Mouse (Mus musculus) CD4-positive helper T cell, adult 2 months (primary cell): ENCODE results near the gene Meis2.

Source experiments
- DNase-seq: peaks from one replicate; pipeline ENCODE4 v3.0.0-alpha.2; 2012; ENCODE audit warnings: low read depth, missing footprints, low spot score

Meis2 gene

GRCm38 (mm10) chr2:115856401-115857073 is 209.1 kb downstream of the Meis2 start:
- no peak for DNase-seq

DNA sequence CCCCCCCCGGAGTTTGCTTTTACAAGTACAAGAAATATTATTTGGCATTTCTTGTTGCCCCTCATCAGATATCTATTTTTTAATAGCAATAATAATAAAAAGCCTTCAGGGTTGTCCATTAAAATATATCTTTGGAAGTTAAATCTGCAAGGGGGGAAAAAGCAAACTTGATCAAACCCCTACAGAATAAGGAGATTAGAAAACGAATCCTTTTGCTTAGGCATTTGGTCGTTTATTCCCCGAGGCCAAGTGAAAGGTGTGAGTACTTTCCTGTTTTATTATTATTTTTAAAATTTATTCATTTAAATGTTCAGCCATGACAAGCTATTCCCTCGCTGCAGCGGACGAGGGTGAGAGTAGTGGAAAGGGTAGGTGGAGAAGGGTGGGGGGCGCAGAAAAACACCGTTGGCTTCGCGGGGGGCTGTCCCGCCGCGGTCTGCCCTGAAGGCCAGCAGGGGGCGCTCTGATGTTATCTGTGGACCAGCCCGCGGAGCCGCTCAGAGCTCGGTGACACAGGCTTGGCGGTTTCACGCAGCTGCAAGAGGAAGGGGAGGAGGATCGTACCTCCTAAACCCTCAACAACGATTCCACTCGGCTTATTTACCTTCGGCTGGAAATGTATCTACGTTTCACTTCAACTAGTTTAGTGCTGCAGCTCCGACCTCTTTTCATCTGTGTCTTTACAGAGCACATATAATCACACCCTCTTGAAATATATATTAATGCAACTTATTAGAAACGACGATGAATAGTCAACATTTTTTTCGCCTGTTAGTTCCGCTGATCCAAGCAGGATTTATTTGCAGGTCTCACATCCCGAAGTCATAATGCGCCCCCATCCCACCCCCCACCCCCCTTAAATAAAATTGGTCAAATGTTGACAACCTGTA is 209.9 kb downstream of the Meis2 start:
- peak; percentile 28 for DNase-seq

DNA sequence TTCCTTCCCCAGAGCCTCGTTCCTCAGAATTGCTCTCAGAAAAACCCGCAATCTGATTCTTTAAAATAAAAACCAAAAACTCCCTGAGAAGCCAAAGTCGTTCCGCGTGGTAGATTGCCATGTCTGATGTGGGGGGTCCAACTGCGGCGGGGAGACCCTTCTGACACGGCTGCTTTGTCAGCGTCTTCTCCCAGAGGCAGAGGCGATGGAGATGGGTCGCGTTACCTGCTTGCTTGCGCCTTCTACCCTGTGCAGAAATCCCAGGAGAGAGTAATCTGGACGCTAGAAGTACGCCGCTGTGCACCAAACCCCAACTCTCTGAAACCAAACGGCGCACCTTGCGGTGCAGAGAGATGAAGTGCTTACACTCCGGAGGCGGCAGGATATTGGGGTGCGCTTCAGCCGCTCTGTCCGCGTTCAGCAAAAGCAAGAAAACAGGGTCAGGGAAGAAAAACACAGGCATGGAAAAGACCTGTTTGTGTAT is 210.8 kb downstream of the Meis2 start:
- no peak for DNase-seq

- no peak for DNase-seq
Measured at GRCm38 (mm10) chr2:115854007-115854827, 211.4 kb downstream of the Meis2 start.

- no peak for DNase-seq
Measured at GRCm38 (mm10) chr2:115853221-115853620, 212.4 kb downstream of the Meis2 start.

DNA sequence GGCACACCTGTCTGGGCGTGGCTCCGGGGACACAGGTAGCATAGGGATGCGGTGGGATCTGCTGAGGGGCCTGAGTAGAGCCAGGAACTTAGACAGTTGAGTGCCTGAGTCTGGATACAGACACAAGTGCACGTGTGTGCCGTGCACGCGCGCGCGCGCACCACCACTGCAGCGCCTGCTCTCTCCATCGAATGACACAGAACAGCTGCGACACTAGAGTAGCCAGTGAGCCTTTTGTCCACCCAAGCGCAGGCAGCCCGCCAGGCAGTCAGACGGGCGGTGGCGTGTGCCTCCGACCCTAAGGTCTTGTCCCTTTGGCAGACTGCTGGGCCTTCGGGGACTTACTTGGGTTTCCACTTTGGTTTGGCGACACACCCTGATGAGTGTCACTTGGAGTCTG is 213.0 kb downstream of the Meis2 start:
- no peak for DNase-seq

GRCm38 (mm10) chr2:115852109-115852508 is 213.5 kb downstream of the Meis2 start:
- no peak for DNase-seq

DNA sequence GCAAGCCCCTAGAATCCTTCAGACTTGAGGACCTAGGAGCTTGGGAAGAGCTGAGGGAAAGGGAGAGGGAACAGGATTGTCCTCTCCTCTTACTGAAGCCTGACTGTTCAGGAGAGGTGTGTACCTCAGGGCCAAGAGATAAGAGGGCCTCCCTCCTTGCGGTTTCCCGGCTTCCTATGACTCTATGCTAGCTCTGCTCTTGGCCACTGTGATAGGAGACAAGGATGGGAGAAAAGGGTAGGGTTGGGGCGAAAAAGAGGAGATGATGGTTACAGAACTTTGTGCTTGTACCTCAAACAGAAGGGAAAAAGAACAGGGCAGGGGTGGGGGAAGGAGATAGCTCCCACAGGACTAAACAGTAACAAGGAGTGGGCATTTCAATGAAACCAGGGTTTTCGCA is 214.7 kb downstream of the Meis2 start:
- no peak for DNase-seq

GRCm38 (mm10) chr2:115842821-115843220 is 222.8 kb downstream of the Meis2 start:
- DNase-seq = no peak

DNA sequence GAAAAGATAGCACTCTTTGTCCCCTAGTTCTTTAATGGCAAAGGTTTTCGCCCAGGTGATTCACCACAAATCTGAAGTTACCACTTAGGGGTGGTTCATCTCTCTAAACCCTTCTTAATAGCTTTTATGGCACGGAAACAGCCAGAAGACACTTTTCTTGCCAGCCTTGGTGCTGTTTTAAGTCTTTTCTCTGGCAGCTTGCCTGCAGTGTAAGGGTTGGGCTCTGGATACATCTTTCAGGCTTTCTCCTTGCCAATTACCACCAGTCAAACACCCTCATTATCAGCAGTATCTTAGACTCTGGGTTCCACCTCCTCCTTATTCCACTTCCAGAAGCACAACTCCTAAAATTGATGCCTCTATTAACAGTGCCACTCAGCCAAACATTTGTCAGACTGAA is 229.6 kb downstream of the Meis2 start:
- DNase-seq = no peak

DNA sequence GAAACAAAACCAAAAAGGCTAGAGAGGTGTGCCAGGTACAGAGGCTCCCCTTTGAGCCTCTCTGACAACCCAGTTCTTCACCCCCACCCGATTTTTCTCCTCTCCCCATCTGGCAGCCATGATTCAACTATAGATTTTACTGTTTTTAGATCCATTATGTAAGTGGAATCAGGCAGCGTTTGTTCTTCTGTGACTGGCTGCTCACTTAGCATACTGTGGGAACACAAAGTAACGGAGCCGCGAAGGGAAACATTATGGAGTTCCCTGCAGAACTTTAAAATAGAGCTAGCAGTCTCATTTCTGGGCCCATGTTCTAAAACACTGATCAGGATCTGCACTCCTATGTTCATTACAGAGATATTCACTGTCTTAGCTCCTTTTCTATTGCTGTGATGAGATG is 243.3 kb downstream of the Meis2 start:
- DNase-seq = no peak

GRCm38 (mm10) chr2:115817959-115818358 is 247.7 kb downstream of the Meis2 start:
- DNase-seq = no peak

DNA sequence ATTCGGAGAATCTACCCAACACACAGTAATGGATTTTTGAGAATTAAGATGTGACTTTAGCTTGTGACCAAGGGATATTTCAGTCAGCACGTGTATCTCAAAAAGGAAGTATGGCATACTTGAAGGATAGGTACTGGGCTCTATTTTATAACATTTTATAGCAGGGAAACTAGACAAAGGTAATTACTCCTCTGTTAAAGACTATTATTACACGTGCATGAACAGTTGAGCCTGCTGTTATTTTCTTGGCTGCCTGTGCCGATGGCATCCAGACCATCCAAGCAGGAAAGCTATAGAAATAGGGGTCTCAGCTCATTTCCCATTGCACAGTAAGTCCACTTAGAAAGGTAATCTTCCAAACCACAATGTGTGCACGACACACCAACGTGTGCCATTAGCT is 251.9 kb downstream of the Meis2 start:
- DNase-seq = no peak

- no peak for DNase-seq
Measured at GRCm38 (mm10) chr2:115813316-115813715, 252.3 kb downstream of the Meis2 start.
